Mouse (Mus musculus) CH12.LX (cell line): ENCODE measurements around the gene Ubxn1. TPM values are rescaled to one million over a fixed set of nuclear protein-coding genes. Genes with fewer than 3 reads are reported as not detected.
"Not testable (repeated sequence)": the region's sequence is repeated elsewhere in the genome, so short reads cannot be mapped to it uniquely, and the experiment has no call there.

ENCODE experiments used
- DNase-seq: peaks from one replicate; pipeline ENCODE4 v3.0.0-alpha.2; 2013; ENCODE audit errors: extremely low read depth
- H3K27ac ChIP-seq: 2 replicates; pipeline ENCODE4 v1.5.1; 2012; ENCODE audit warnings: low read depth, mild to moderate bottlenecking, control low read depth, moderate library complexity; ENCODE audit not compliant: insufficient read depth
- H3K27me3 ChIP-seq: replicated peaks from 2 replicates; pipeline ENCODE3; 2012; ENCODE audit warnings: inconsistent platforms
- H3K36me3 ChIP-seq, 2 experiments: replicated peaks in 1 of 2; 2 replicates each; pipeline versions ENCODE3 to v1.6.1; 2012; ENCODE audit warnings: inconsistent platforms in 1 of 2, low read length in 1 of 2, mild to moderate bottlenecking in 1 of 2, mixed read lengths in 1 of 2, moderate library complexity in 1 of 2; ENCODE audit not compliant: control insufficient read depth in 1 of 2, insufficient read depth in 1 of 2
- H3K4me1 ChIP-seq, 2 experiments: 2 replicates each; pipeline ENCODE4 v1.6.1; 2012; ENCODE audit warnings: inconsistent platforms in 1 of 2, moderate library complexity in 1 of 2; ENCODE audit not compliant: insufficient read depth in 2 of 2, control insufficient read depth in 1 of 2
- H3K4me2 ChIP-seq: 2 replicates; pipeline ENCODE4 v1.6.1; 2012; ENCODE audit warnings: low read depth, mild to moderate bottlenecking, control low read depth; ENCODE audit not compliant: poor library complexity, insufficient read depth, severe bottlenecking
- H3K4me3 ChIP-seq, 3 experiments: fragments of 150-350 bp in 1 of 3; sonication (generic) in 1 of 3; replicated peaks in 1 of 3; 2 replicates each; pipeline versions ENCODE3 to v1.5.1; 2011 to 2012; ENCODE audit warnings: low read depth in 2 of 3, low read length in 2 of 3, mild to moderate bottlenecking in 2 of 3, moderate library complexity in 2 of 3, control low read depth in 1 of 3, improper control_type of control experiment in 1 of 3, inconsistent platforms in 1 of 3, mixed read lengths in 1 of 3; ENCODE audit not compliant: poor library complexity in 1 of 3
- H3K79me2 ChIP-seq: replicated peaks from 2 replicates; pipeline ENCODE4 v1.6.1; 2012; ENCODE audit warnings: mild to moderate bottlenecking, moderate library complexity; ENCODE audit not compliant: control insufficient read depth, poor library complexity, insufficient read depth, severe bottlenecking; ENCODE audit errors: extremely low read depth
- H3K9ac ChIP-seq: 2 replicates; pipeline ENCODE4 v1.6.1; 2012; ENCODE audit warnings: low read depth, mild to moderate bottlenecking, control low read depth, moderate library complexity; ENCODE audit not compliant: insufficient read depth
- H3K9me3 ChIP-seq: replicated peaks from 2 replicates; pipeline ENCODE3; 2012; ENCODE audit warnings: low read length, inconsistent platforms, mixed read lengths
- CHD1 ChIP-seq: IDR thresholded peaks from 2 replicates; pipeline ENCODE4 v1.6.1; 2012; ENCODE audit warnings: low read depth, low read length, improper control_type of control experiment, inconsistent platforms
- ELF1 ChIP-seq: IDR thresholded peaks from 2 replicates; pipeline ENCODE4 v1.6.1; 2014; ENCODE audit warnings: low read depth, mild to moderate bottlenecking, inconsistent platforms, low read length, improper control_type of control experiment
- JUN ChIP-seq: IDR thresholded peaks from 2 replicates; pipeline ENCODE4 v1.6.1; 2011; ENCODE audit warnings: low read depth, mild to moderate bottlenecking, low read length, improper control_type of control experiment, moderate library complexity; ENCODE audit not compliant: insufficient read depth
- JUND ChIP-seq: conservative IDR thresholded peaks from 2 replicates; pipeline ENCODE4 v1.6.1; 2011; ENCODE audit warnings: low read depth, low read length, improper control_type of control experiment
- MAZ ChIP-seq: IDR thresholded peaks from 2 replicates; pipeline ENCODE4 v1.6.1; 2012; ENCODE audit warnings: low read depth, mild to moderate bottlenecking, inconsistent platforms, low read length, improper control_type of control experiment, moderate library complexity
- MXI1 ChIP-seq: IDR thresholded peaks from 2 replicates; pipeline ENCODE4 v1.6.1; 2011; ENCODE audit warnings: mild to moderate bottlenecking, low read depth, low read length, improper control_type of control experiment
- MYC ChIP-seq: IDR thresholded peaks from 2 replicates; pipeline ENCODE4 v1.6.1; 2011; ENCODE audit warnings: low read depth, mild to moderate bottlenecking, improper control_type of control experiment, low read length
- PAX5 ChIP-seq: IDR thresholded peaks from 2 replicates; pipeline ENCODE4 v1.6.1; 2012; ENCODE audit warnings: low read length, inconsistent platforms, mixed read lengths
- POLR2A ChIP-seq: IDR thresholded peaks from 2 replicates; pipeline ENCODE4 v1.6.1; 2011; ENCODE audit warnings: low read depth, mild to moderate bottlenecking, improper control_type of control experiment, low read length
- POLR2AphosphoS2 ChIP-seq: IDR thresholded peaks from 2 replicates; pipeline ENCODE4 v1.6.1; 2011; ENCODE audit warnings: low read depth, low read length, improper control_type of control experiment
- RAD21 ChIP-seq: IDR thresholded peaks from 2 replicates; pipeline ENCODE4 v1.6.1; 2011; ENCODE audit warnings: low read depth, mild to moderate bottlenecking, low read length, improper control_type of control experiment, moderate library complexity
- SIN3A ChIP-seq: IDR thresholded peaks from 2 replicates; pipeline ENCODE4 v1.6.1; 2012; ENCODE audit warnings: low read length, improper control_type of control experiment, inconsistent platforms
- ZMIZ1 ChIP-seq: IDR thresholded peaks from 2 replicates; pipeline ENCODE4 v1.6.1; 2012; ENCODE audit warnings: low read depth, mild to moderate bottlenecking, inconsistent platforms, low read length, improper control_type of control experiment
- dilution Hi-C: fragments of 300-500 bp; cut with MboI; formaldehyde crosslinking; loops from 2 replicates; pipeline ENCODE4 v1.14.3; 2020; ENCODE audit warnings: low sequenced_read_pairs; ENCODE audit not compliant: extremely low pct_unique_long_range_greater_than_20kb, extremely low pct_ligation_motif_present
- in situ Hi-C: fragments of 300-500 bp; cut with MboI; formaldehyde crosslinking; loops from 3 replicates; pipeline ENCODE4 v1.14.3; 2019; ENCODE audit warnings: low sequenced_read_pairs, low pct_ligation_motif_present, low pct_unique_long_range_greater_than_20kb, mixed read lengths
- polyA plus RNA-seq: library from polyadenylated mRNA; unstranded; fragments of >175 nt; gene quantifications from 2 replicates; pipeline ENCODE4 v1.2.1, GENCODE M21; 2012; ENCODE audit warnings: low read depth; ENCODE audit not compliant: insufficient read length
- total RNA-seq, 2 experiments: library from RNA; depleted of rRNA; stranded (reverse); fragments of 300-350 nt in 1 of 2; fragments of >200 nt in 1 of 2; gene quantifications; 2 replicates each; pipeline ENCODE4 v1.2.3; 2012 to 2014

Ubxn1 gene
- total and polyA plus RNA-seq, 3 experiments = 96.3 to 226 (median 140) TPM

GRCm38 (mm10) chr19:8892829-8893766 lies 21.8 kb downstream of the Ubxn1 start, which contains the start of gene Ints5 (continued):
- TF ChIP-seq ELF1 (peak; percentile 77), JUN (no peak), MYC (peak; percentile 83; the same call in 1 of the 2 replicates), POLR2A (peak; percentile 95), SIN3A (peak; percentile 90), PAX5 (no peak), ZMIZ1 (peak; percentile 52; the same call in 1 of the 2 replicates), POLR2AphosphoS2 (peak; percentile 90), JUND (no peak)

DNA sequence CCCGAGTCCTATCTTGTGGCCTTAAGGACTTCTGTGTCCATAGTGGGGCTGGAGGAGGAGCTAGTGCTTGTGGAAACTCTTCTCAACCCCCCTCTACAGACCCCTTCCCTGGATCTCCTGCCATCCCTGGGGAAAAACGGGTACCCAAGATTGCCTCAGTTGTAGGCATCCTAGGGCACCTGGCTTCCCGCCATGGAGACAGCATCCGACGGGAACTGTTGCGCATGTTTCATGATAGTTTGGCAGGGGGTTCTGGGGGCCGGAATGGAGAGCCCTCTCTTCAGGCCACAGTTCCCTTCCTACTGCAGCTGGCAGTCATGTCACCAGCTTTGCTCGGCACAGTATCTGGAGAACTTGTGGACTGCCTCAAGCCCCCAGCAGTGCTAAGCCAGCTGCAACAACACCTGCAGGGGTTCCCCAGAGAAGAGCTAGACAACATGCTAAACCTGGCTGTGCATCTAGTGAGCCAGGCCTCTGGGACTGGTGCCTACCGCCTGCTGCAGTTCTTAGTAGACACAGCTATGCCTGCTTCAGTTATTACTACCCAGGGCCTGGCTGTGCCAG lies 24.2 kb downstream of the Ubxn1 start:
- no peak for TF ChIP-seq MYC
- no peak for TF ChIP-seq CHD1
- no peak for TF ChIP-seq RAD21
- TF ChIP-seq MXI1 = no peak
- TF ChIP-seq MAZ = no peak
- dilution Hi-C loops (no loop called here), in situ Hi-C loops (loop anchor here (5.0 kb wide), 1 partner anchor 42 kb away; no protein-coding TSS in a partner anchor)
- no peaks in the 10 kb centered on the region for H3K27me3 ChIP-seq
- H3K9ac ChIP-seq = no peak overlapping the region
- no peak overlapping the region for H3K27ac ChIP-seq
- H3K4me2 ChIP-seq = peak overlapping the region; percentile 90; the same call in 1 of the 2 replicates
- peaks cover 29 to 34% of the 10 kb centered on the region in 2 experiments for H3K36me3 ChIP-seq
- H3K4me3 ChIP-seq = no peak overlapping the region
- no peak for DNase-seq
- H3K4me1 ChIP-seq = peaks cover 20 to 62% of the 10 kb centered on the region in 2 experiments
- H3K9me3 ChIP-seq = no peaks in the 10 kb centered on the region
- peaks cover 60% of the 10 kb centered on the region for H3K79me2 ChIP-seq

DNA sequence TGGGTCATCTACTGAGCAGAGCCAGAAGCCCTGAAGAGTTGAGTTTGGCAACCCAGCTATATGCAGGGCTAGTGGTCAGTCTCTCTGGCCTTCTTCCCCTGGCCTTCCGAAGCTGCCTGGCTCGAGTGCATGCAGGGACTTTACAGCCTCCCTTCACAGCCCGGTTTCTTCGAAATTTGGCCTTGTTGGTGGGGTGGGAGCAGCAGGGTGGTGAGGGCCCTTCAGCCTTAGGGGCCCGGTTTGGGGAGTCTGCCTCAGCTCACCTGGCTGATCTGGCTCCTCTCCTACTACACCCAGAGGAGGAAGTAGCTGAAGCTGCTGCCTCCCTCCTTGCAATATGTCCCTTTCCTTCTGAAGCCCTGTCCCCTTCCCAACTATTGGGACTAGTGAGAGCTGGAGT lies 24.9 kb downstream of the Ubxn1 start:
- H3K9me3 ChIP-seq, dilution Hi-C loops, DNase-seq, H3K27me3 ChIP-seq: not testable (repeated sequence)
- H3K4me1 ChIP-seq = peaks cover 23 to 64% of the 10 kb centered on the region in 2 experiments
- peak overlapping the region in 1 of 3 experiments; percentile 55 for H3K4me3 ChIP-seq
- H3K9ac ChIP-seq = peak overlapping the region; percentile 71; the same call in 1 of the 2 replicates
- peak overlapping the region; percentile 90; the same call in 1 of the 2 replicates for H3K4me2 ChIP-seq
- peak overlapping the region; percentile 90; the same call in 1 of the 2 replicates for H3K27ac ChIP-seq
- in situ Hi-C loops = loop anchor here (5.0 kb wide), 1 partner anchor 41 kb away; no protein-coding TSS in a partner anchor
- TF ChIP-seq SIN3A = 0 out of 2 replicates have a peak, but pooled peaks have one; percentile 33
- peaks cover 23 to 34% of the 10 kb centered on the region in 2 experiments for H3K36me3 ChIP-seq
- peaks cover 62% of the 10 kb centered on the region for H3K79me2 ChIP-seq
